Mouse (Mus musculus) spleen, adult 2 months (tissue): ENCODE results near the gene Kalrn. TPM values are rescaled to one million over a fixed set of nuclear protein-coding genes. Genes with fewer than 3 reads are reported as not detected.

Experiments used
- DNase-seq, 2 experiments: peaks; one replicate each; pipeline versions ENCODE4 v3.0.0 to v3.0.0-alpha.2; 2012 to 2021; ENCODE audit warnings: low spot score in 2 of 2, low read depth in 1 of 2
- H3K27ac ChIP-seq: fragments of 200-500 bp; 2 replicates; pipeline ENCODE4 v1.5.1; 2012; ENCODE audit warnings: low read length, inconsistent platforms; ENCODE audit not compliant: insufficient read depth
- H3K27me3 ChIP-seq: fragments of 200-500 bp; 2 replicates; pipeline ENCODE4 v1.6.1; 2012; ENCODE audit warnings: mild to moderate bottlenecking, moderate library complexity, low read length, inconsistent platforms; ENCODE audit not compliant: control insufficient read depth, insufficient read depth
- H3K36me3 ChIP-seq: fragments of 200-500 bp; 2 replicates; pipeline ENCODE4 v1.6.1; 2012; ENCODE audit warnings: mild to moderate bottlenecking, low read length, inconsistent platforms; ENCODE audit not compliant: control insufficient read depth, insufficient read depth
- H3K4me1 ChIP-seq: fragments of 200-500 bp; 2 replicates; pipeline ENCODE4 v1.6.1; 2011; ENCODE audit warnings: inconsistent platforms; ENCODE audit not compliant: control insufficient read depth, insufficient read depth, insufficient read length
- H3K4me3 ChIP-seq: fragments of 200-500 bp; 2 replicates; pipeline ENCODE4 v1.5.1; 2011; ENCODE audit warnings: mild to moderate bottlenecking, inconsistent platforms; ENCODE audit not compliant: insufficient read depth, insufficient read length; ENCODE audit errors: extremely low read depth
- CTCF ChIP-seq: fragments of 200-500 bp; IDR thresholded peaks from 2 replicates; pipeline ENCODE4 v1.5.1; 2011; ENCODE audit warnings: mild to moderate bottlenecking, inconsistent platforms; ENCODE audit not compliant: insufficient read depth, insufficient read length, insufficient replicate concordance; ENCODE audit errors: extremely low read depth
- POLR2A ChIP-seq: fragments of 200-500 bp; IDR thresholded peaks from 2 replicates; pipeline ENCODE4 v1.6.1; 2011; ENCODE audit warnings: low read depth, low read length, inconsistent platforms
- WGBS: fragments of 180-500 bp; shearing (Covaris S2); methylation state at CpG from one replicate; pipeline ENCODE4 v1.1.7; 2018; 5-methylcytosine and 5-hydroxymethylcytosine counted together
- polyA plus RNA-seq: library from polyadenylated mRNA; depleted of rRNA; stranded (reverse); fragments of >200 nt; gene quantifications from 2 replicates; pipeline ENCODE4 v1.2.3, GENCODE M21; 2012

Gene Kalrn
- polyA plus RNA-seq, 1 experiment: 7.6 TPM

- no peaks in the 10 kb centered on the region for H3K4me1 ChIP-seq
- 33% methylated on average over 1 of the region's 1 CpGs for WGBS
These were observed 65.2 kb downstream of the Kalrn start for GRCm38 (mm10) chr16:34508125-34508524.

GRCm38 (mm10) chr16:34506048-34506447 is 67.3 kb downstream of the Kalrn start:
- no peak for DNase-seq
- no peaks in the 10 kb centered on the region for H3K4me1 ChIP-seq
- H3K36me3 ChIP-seq: no peaks in the 10 kb centered on the region
- no peaks in the 10 kb centered on the region for H3K27me3 ChIP-seq
- TF ChIP-seq POLR2A (no peak), CTCF (no peak)
- whole genome bisulfite sequencing: 80% methylated on average over 2 of the region's 2 CpGs
- H3K27ac ChIP-seq: no peak overlapping the region
- H3K4me3 ChIP-seq: no peak overlapping the region

More at GRCm38 (mm10) chr16:34508125-34508524, 65.2 kb downstream of the Kalrn start:
- Histone ChIP-seq H3K27me3 (no peaks in the 10 kb centered on the region), H3K36me3 (no peaks in the 10 kb centered on the region), H3K4me3 (no peak overlapping the region), H3K27ac (no peak overlapping the region)
- TF ChIP-seq CTCF (no peak), POLR2A (no peak)
- no peak for DNase-seq

- 72% methylated on average over 10 of the region's 10 CpGs for WGBS
- H3K4me3 ChIP-seq: no peak overlapping the region
- H3K4me1 ChIP-seq: no peaks in the 10 kb centered on the region
- no peak for DNase-seq
- H3K27me3 ChIP-seq: no peaks in the 10 kb centered on the region
- TF ChIP-seq POLR2A (no peak), CTCF (no peak)
- no peak overlapping the region for H3K27ac ChIP-seq
- H3K36me3 ChIP-seq: no peaks in the 10 kb centered on the region
These were observed 69.1 kb downstream of the Kalrn start for GRCm38 (mm10) chr16:34504250-34504649.

- no peak overlapping the region for H3K27ac ChIP-seq
- no peaks in the 10 kb centered on the region for H3K27me3 ChIP-seq
- H3K4me1 ChIP-seq: no peaks in the 10 kb centered on the region
- no peaks in the 10 kb centered on the region for H3K36me3 ChIP-seq
- TF ChIP-seq CTCF (no peak), POLR2A (no peak)
- DNase-seq: no peak
- no peak overlapping the region for H3K4me3 ChIP-seq
These were observed 71.2 kb downstream of the Kalrn start for GRCm38 (mm10) chr16:34502110-34502509.

GRCm38 (mm10) chr16:34494741-34495140 is 78.6 kb downstream of the Kalrn start:
- Histone ChIP-seq H3K27me3 (no peaks in the 10 kb centered on the region), H3K27ac (no peak overlapping the region), H3K4me3 (no peak overlapping the region), H3K4me1 (no peaks in the 10 kb centered on the region), H3K36me3 (no peaks in the 10 kb centered on the region)
- WGBS: 100% methylated on average over 1 of the region's 1 CpGs
- DNase-seq: no peak
- no peak for TF ChIP-seq CTCF
- TF ChIP-seq POLR2A: no peak

GRCm38 (mm10) chr16:34493914-34494313 is 79.4 kb downstream of the Kalrn start:
- no peak overlapping the region for H3K4me3 ChIP-seq
- no peaks in the 10 kb centered on the region for H3K4me1 ChIP-seq
- H3K27ac ChIP-seq: no peak overlapping the region
- DNase-seq: no peak
- TF ChIP-seq POLR2A: no peak
- TF ChIP-seq CTCF: no peak
- no peaks in the 10 kb centered on the region for H3K27me3 ChIP-seq
- H3K36me3 ChIP-seq: no peaks in the 10 kb centered on the region
- WGBS: 71% methylated on average over 3 of the region's 3 CpGs

GRCm38 (mm10) chr16:34491225-34491624 is 82.1 kb downstream of the Kalrn start:
- TF ChIP-seq CTCF: no peak
- no peak for TF ChIP-seq POLR2A
- H3K4me1 ChIP-seq: no peaks in the 10 kb centered on the region
- DNase-seq: no peak
- no peaks in the 10 kb centered on the region for H3K27me3 ChIP-seq
- H3K36me3 ChIP-seq: no peaks in the 10 kb centered on the region
- no peak overlapping the region for H3K4me3 ChIP-seq
- WGBS: 85% methylated on average over 8 of the region's 8 CpGs
- H3K27ac ChIP-seq: no peak overlapping the region

- Histone ChIP-seq H3K36me3 (no peaks in the 10 kb centered on the region), H3K27ac (no peak overlapping the region), H3K27me3 (no peaks in the 10 kb centered on the region), H3K4me1 (no peaks in the 10 kb centered on the region), H3K4me3 (no peak overlapping the region)
- 31% methylated on average over 8 of the region's 8 CpGs for WGBS
- DNase-seq: no peak
- no peak for TF ChIP-seq CTCF
- no peak for TF ChIP-seq POLR2A
These were observed 82.8 kb downstream of the Kalrn start for GRCm38 (mm10) chr16:34490506-34490905.
